Mouse (Mus musculus): ENCODE results near the gene Hal.

GRCm38 (mm10) chr10:93485055-93485691, 3.4 kb upstream of the Hal start:
- no peak for TF ChIP-seq SIN3A (IDR thresholded peaks at IDR 0.05; ENCODE audit: low read length)
- TF ChIP-seq CTCF (IDR thresholded peaks at IDR 0.05 in 2 of 3, conservative IDR thresholded peaks at IDR 0.05 in 1 of 3; ENCODE audit: control insufficient read depth in 1 of 3, insufficient read depth in 1 of 3, low read depth in 2 of 3, low read length in 3 of 3, poor library complexity in 1 of 3, severe bottlenecking in 1 of 3): peak; percentile 52 to 76 (median 57)
- TF ChIP-seq POLR2A (IDR thresholded peaks at IDR 0.05; ENCODE audit: control insufficient read depth in 1 of 2, insufficient read depth in 1 of 2, low read depth in 1 of 2, low read length in 2 of 2, poor library complexity in 1 of 2): no peak
- TF ChIP-seq POLR2AphosphoS2 (IDR thresholded peaks at IDR 0.05; ENCODE audit: low read length): no peak
- TF ChIP-seq ETS1 (IDR thresholded peaks at IDR 0.05; ENCODE audit: low read depth, low read length): no peak
- TF ChIP-seq MYB (IDR thresholded peaks at IDR 0.05; ENCODE audit: low read depth, low read length): no peak
- TF ChIP-seq EP300 (IDR thresholded peaks at IDR 0.05; ENCODE audit: low read depth in 1 of 2, low read length in 2 of 2): no peak
- TF ChIP-seq GABPA (IDR thresholded peaks at IDR 0.05; ENCODE audit: low read depth, low read length): no peak
- TF ChIP-seq POLR2AphosphoS5 (IDR thresholded peaks at IDR 0.05; ENCODE audit: borderline replicate concordance, low read depth, low read length): no peak
- TF ChIP-seq ZKSCAN1 (IDR thresholded peaks at IDR 0.05; ENCODE audit: low read depth, low read length): no peak
- TF ChIP-seq USF2 (IDR thresholded peaks at IDR 0.05; ENCODE audit: borderline replicate concordance in 1 of 2, insufficient read depth in 1 of 2, low read depth in 1 of 2, low read length in 2 of 2): no peak
- TF ChIP-seq BHLHE40 (IDR thresholded peaks at IDR 0.05; ENCODE audit: borderline replicate concordance, low read depth, low read length): no peak
- TF ChIP-seq CHD2 (IDR thresholded peaks at IDR 0.05; ENCODE audit: low read length): no peak
- TF ChIP-seq USF1 (IDR thresholded peaks at IDR 0.05; ENCODE audit: low read depth, low read length): no peak

All from MEL (cell line).